Mouse (Mus musculus) forebrain, embryonic 16.5 days (tissue): ENCODE results near the gene Abcg8. TPM values are rescaled to one million over a fixed set of nuclear protein-coding genes. Genes with fewer than 3 reads are reported as not detected.

ENCODE experiments used
- ATAC-seq: fragments of 200-750 bp; cut with Nextera tagmentation; 2 replicates; pipeline ENCODE4 v1.8.0; 2017; ENCODE audit warnings: mild to moderate bottlenecking, moderate library complexity
- H3K27ac ChIP-seq: fragments of 300-500 bp; sonication (generic); 2 replicates; pipeline ENCODE4 v1.5.1; 2014; ENCODE audit warnings: low read length, control low read depth
- H3K27me3 ChIP-seq: fragments of 300-500 bp; sonication (generic); replicated peaks from 2 replicates; pipeline ENCODE4 v1.6.1; 2014; ENCODE audit warnings: low read length; ENCODE audit not compliant: control insufficient read depth, insufficient read depth
- H3K36me3 ChIP-seq: fragments of 300-500 bp; sonication (generic); 2 replicates; pipeline ENCODE4 v1.6.1; 2014; ENCODE audit not compliant: control insufficient read depth, insufficient read depth
- H3K4me1 ChIP-seq: fragments of 300-500 bp; sonication (generic); replicated peaks from 2 replicates; pipeline ENCODE4 v1.6.1; 2014; ENCODE audit warnings: low read length; ENCODE audit not compliant: control insufficient read depth, insufficient read depth
- H3K4me2 ChIP-seq: fragments of 300-500 bp; sonication (generic); 2 replicates; pipeline ENCODE4 v1.6.1; 2014; ENCODE audit warnings: mild to moderate bottlenecking, low read length, control low read depth
- H3K4me3 ChIP-seq: fragments of 300-500 bp; sonication (generic); replicated peaks from 2 replicates; pipeline ENCODE4 v1.5.1; 2014; ENCODE audit warnings: mild to moderate bottlenecking, low read length, control low read depth
- H3K9ac ChIP-seq: fragments of 300-500 bp; sonication (generic); replicated peaks from 2 replicates; pipeline ENCODE4 v1.6.1; 2014; ENCODE audit warnings: low read depth, low read length, control low read depth
- H3K9me3 ChIP-seq: fragments of 300-500 bp; sonication (generic); 2 replicates; pipeline ENCODE4 v1.6.1; 2016; ENCODE audit warnings: low read length; ENCODE audit not compliant: control insufficient read depth
- WGBS: fragments of 180-500 bp; shearing (Covaris S2); extraction: QIAGEN DNeasy Blood & Tissue Kit; methylation state at CpG from one replicate; pipeline ENCODE4 v1.1.7; 2014; 5-methylcytosine and 5-hydroxymethylcytosine counted together
- polyA plus RNA-seq: library from polyadenylated mRNA; unstranded; fragments of >200 nt; fragmentation: Nextera tagmentation; extraction: Ambion mirVana; gene quantifications from 2 replicates; pipeline ENCODE4 v1.2.1, GENCODE M21; 2015

Abcg8 gene
- polyA plus RNA-seq, 1 experiment from 2014 or later, result not detected

DNA sequence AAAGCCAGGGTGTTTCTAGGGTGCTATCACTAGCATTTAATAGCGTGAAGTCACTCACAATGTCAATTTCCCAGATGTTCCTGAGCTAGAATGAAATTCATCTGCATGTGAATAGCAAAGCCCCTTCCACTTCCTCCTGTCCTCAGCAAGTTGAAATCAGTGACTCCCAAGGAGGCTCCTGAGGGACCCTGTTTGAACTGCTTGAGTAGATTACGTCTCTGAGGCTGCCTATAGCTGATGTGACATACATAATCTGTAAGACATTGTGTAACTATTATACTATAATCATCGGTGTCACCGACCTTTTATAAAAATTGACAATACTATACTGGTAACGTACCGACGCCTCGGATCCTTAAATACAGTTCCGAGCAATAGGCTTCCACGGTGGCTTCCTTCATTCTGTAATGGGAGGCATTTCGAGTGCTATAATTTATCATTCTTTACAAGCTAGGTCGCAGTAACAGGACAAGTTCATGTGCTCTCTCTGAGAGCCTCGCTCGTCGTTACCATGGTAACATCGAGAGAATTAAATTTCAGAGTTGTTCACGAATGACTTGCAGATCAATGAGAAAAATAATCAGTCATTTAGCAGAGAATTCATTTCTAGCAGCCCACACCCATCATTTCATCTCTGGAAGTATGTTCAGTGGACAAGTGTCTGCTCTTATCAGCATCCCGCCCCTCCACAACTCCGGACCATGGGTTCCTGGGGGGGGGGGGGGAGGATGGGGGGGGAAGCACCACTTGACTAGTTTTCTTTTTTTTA is 19.3 kb upstream of the Abcg8 start:
- H3K4me2 ChIP-seq, result no peak overlapping the region
- H3K9me3 ChIP-seq, result no peaks in the 10 kb centered on the region
- H3K4me1 ChIP-seq, result no peaks in the 10 kb centered on the region; the same call in 1 of the 2 replicates
- ATAC-seq, result peak; percentile 58; the same call in 1 of the 2 replicates
- WGBS, result 68% methylated on average over 19 of the region's 19 CpGs
- H3K36me3 ChIP-seq, result no peaks in the 10 kb centered on the region
- no peak overlapping the region for H3K9ac ChIP-seq
- H3K27me3 ChIP-seq, result no peaks in the 10 kb centered on the region
- no peak overlapping the region for H3K4me3 ChIP-seq
- H3K27ac ChIP-seq, result peak overlapping the region; percentile 5; the same call in 1 of the 2 replicates

DNA sequence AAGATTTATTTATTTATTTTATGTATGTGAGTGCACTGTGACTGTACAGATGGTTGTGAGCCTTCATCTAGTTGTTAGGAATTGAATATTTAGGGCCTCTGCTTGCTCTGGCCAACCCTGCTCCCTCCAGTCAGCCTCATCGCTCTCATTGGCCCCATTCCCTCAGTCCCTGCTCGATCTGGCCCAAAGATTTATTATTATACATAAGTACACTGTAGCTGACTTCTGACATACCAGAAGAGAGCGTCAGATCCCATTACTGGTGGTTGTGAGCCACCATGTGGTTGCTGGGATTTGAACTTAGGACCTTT is 18.7 kb upstream of the Abcg8 start:
- no peaks in the 10 kb centered on the region for H3K36me3 ChIP-seq
- H3K4me1 ChIP-seq, result no peaks in the 10 kb centered on the region; the same call in 1 of the 2 replicates
- H3K4me3 ChIP-seq, result no peak overlapping the region
- no peaks in the 10 kb centered on the region for H3K27me3 ChIP-seq
- H3K27ac ChIP-seq, result no peak overlapping the region
- ATAC-seq, result no peak
- no peak overlapping the region for H3K4me2 ChIP-seq
- H3K9me3 ChIP-seq, result no peaks in the 10 kb centered on the region
- WGBS, result 82% methylated on average over 3 of the region's 3 CpGs
- H3K9ac ChIP-seq, result no peak overlapping the region

DNA sequence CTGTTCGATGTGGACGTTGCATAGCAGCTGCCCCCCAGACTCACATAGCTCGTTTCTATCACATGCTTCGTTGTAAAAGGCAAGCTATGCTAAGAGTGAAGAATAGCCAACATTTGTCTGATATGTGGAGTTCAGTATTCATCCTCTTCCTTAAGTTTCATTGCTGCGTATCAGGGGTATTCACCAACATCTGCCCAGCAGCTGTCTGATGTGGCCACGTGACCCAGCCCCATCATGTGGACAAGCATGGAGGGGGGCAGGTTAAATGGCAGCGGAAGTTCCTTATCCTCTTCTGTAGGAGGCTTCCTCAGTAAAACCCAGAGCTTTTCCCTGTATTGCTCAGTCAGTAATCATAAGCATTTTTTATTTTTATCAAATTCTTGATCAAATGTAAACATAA is 18.3 kb upstream of the Abcg8 start:
- H3K4me2 ChIP-seq, result no peak overlapping the region
- no peaks in the 10 kb centered on the region for H3K36me3 ChIP-seq
- H3K27ac ChIP-seq, result no peak overlapping the region
- H3K27me3 ChIP-seq, result no peaks in the 10 kb centered on the region
- no peak overlapping the region for H3K4me3 ChIP-seq
- H3K9me3 ChIP-seq, result no peaks in the 10 kb centered on the region
- 85% methylated on average over 7 of the region's 7 CpGs for WGBS
- no peaks in the 10 kb centered on the region; the same call in 1 of the 2 replicates for H3K4me1 ChIP-seq
- no peak overlapping the region for H3K9ac ChIP-seq
- ATAC-seq, result no peak

DNA sequence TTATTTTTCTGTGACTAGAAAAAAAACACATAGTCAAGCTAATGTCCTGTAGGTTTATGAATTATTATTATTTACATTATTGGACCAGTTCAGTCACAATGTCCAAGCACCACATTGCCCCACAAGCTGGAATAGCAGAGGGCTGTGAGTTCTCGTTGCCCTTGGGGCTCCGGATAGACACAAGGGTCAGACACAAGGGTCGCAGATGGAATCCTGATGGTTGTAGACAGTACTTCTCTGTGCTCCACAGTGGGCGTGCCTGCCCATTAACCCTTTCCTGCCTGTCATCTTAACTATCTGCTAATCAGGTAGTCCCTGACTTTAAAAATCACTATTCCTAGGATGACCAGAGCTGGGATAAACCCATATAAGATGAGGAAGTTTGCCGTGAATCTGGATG is 17.9 kb upstream of the Abcg8 start:
- Histone ChIP-seq H3K27ac (no peak overlapping the region), H3K27me3 (no peaks in the 10 kb centered on the region), H3K4me1 (no peaks in the 10 kb centered on the region; the same call in 1 of the 2 replicates), H3K4me2 (no peak overlapping the region), H3K9me3 (no peaks in the 10 kb centered on the region), H3K9ac (no peak overlapping the region), H3K4me3 (no peak overlapping the region), H3K36me3 (no peaks in the 10 kb centered on the region)
- ATAC-seq, result no peak
- 57% methylated on average over 5 of the region's 5 CpGs for WGBS

DNA sequence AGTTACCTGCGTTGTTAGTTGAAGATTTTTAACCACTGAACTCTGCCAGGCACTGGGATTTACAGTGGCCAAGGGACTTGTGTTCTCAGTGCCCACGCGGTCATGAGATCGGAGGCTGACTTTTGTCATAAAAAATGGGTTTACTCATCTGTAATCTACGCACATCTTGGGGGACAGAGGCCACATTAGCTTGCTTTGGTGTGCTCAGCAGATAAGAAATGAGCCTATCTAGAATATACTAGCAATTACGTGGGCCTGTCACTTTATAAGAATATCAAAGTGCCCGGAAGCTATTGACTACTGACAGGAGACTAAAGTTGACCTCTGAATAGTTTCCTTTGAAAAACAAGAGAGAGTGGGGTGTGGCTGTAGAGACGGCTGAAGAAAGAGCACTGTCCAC is 17.2 kb upstream of the Abcg8 start:
- Histone ChIP-seq H3K4me2 (no peak overlapping the region), H3K4me1 (no peaks in the 10 kb centered on the region; the same call in 1 of the 2 replicates), H3K4me3 (no peak overlapping the region), H3K9ac (no peak overlapping the region), H3K27ac (no peak overlapping the region), H3K27me3 (no peaks in the 10 kb centered on the region), H3K36me3 (no peaks in the 10 kb centered on the region), H3K9me3 (no peaks in the 10 kb centered on the region)
- WGBS, result 79% methylated on average over 8 of the region's 8 CpGs
- no peak for ATAC-seq

DNA sequence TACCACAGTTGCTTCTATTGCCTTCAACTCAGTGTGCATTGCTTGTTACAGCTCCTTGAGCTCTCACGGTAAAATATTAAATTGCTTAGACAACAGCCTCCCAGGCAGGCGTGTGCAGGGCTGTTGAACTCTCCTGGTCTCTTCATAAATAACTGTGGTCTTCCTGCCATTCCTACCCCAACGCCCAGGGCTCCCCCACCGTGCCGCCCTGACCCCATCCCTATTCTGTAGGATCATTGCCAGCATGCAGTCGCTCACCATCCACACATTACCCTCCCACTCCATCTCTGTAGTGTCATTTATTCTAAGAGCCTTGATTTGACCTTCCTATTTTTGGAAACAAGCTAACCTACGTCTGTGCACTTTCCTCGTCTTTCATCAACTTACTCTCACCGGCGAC is 11.0 kb upstream of the Abcg8 start:
- WGBS, result 69% methylated on average over 10 of the region's 10 CpGs
- no peak overlapping the region for H3K9ac ChIP-seq
- no peak overlapping the region for H3K27ac ChIP-seq
- H3K27me3 ChIP-seq, result no peaks in the 10 kb centered on the region
- no peak overlapping the region for H3K4me2 ChIP-seq
- no peaks in the 10 kb centered on the region for H3K36me3 ChIP-seq
- no peak for ATAC-seq
- H3K9me3 ChIP-seq, result no peaks in the 10 kb centered on the region
- H3K4me3 ChIP-seq, result no peak overlapping the region
- no peaks in the 10 kb centered on the region for H3K4me1 ChIP-seq

DNA sequence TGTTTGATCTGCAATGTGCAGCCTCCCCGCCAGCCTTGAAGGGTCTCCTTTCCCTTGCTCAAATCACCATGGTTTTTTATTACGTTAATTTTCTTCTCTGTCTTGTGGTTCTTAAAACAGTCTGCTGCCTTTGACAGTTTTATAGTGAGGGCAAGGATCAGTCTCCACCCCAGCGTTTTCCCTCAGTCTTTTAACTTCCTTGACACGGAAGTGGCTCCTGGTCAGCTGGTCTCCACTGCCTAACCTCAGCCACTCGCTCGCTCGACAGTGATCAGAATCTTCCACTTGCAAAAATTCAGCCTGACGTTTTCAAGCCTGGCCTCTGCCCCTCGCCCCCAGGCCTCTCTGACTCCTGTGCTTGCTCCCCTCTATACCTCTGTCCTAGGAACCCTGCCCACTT is 10.4 kb upstream of the Abcg8 start:
- Histone ChIP-seq H3K27ac (no peak overlapping the region), H3K27me3 (no peaks in the 10 kb centered on the region), H3K4me3 (no peak overlapping the region), H3K4me1 (no peaks in the 10 kb centered on the region), H3K9me3 (no peaks in the 10 kb centered on the region), H3K36me3 (no peaks in the 10 kb centered on the region), H3K4me2 (no peak overlapping the region), H3K9ac (no peak overlapping the region)
- no peak for ATAC-seq
- 59% methylated on average over 9 of the region's 9 CpGs for whole genome bisulfite sequencing

DNA sequence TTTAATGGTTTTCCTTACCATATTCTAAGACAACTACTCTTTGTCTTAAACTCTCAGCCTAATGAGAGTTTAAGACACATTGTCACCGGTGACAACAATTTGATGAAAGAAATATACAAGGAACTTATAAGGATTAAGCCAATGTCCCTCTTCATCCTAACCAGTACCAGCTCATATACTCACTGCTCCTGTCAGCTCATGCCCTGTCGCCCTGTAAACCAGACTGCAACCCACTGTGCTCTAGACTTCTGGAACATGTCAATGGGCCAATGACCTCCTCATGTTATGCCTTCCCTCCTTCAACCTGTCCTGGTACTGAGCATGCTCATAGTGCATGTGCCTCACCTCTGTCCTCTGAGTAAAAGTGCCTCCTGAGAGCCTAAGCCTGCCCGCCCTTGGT is 8.3 kb upstream of the Abcg8 start:
- Histone ChIP-seq H3K27me3 (no peaks in the 10 kb centered on the region), H3K4me2 (no peak overlapping the region), H3K36me3 (no peaks in the 10 kb centered on the region), H3K4me3 (no peak overlapping the region), H3K27ac (no peak overlapping the region), H3K9me3 (no peaks in the 10 kb centered on the region), H3K4me1 (no peaks in the 10 kb centered on the region), H3K9ac (no peak overlapping the region)
- ATAC-seq, result no peak
- 94% methylated on average over 3 of the region's 3 CpGs for WGBS

DNA sequence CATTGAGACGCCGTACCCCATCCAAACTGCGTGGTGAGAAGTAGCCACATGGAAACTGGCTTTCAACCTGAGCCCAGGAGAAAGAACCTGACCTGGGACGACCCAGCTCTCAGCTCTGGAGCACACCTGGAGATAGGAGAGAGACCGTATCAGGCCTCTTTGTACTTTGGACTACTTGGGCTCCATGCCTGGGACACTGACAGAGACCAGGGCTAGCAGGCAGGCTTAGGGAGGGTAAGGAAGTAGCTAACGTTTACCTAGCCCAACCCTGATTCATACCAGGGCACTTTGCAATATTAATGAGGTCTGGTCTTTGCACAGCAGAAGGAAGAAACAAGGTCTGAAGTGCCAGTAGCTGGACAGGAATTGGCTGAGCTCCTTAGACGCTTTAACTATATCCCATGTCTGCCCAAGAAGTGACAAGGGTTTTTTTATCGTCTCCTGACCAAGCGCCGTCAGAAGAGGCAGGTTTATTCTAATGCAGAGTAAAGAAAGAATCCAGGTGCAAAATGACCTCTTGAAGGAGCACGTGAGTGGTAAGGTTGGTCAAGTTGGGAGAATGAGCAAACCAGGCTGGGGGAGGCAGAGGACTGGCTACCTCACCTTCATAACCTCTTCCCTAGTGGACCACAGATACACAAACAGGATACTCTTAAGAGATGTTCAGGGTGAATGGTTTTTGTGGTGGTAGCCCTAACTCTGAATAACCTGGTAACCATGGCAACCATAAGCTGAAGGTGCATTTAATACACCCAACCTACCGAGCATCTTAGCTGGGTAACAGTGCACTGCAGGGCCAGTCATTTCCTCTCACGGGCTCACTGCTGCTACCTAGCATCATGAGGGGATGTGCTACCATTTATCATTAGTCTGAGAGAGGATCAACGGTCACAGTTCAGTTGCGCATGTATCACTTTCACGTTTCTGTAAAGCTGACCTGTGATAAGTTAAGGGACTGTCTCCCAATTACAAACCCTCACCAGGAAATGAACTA is 3.4 kb upstream of the Abcg8 start:
- Histone ChIP-seq H3K27ac (no peak overlapping the region), H3K4me1 (peaks cover 7% of the 10 kb centered on the region), H3K9me3 (no peaks in the 10 kb centered on the region), H3K4me2 (no peak overlapping the region), H3K27me3 (peaks cover 11% of the 10 kb centered on the region), H3K9ac (no peak overlapping the region), H3K36me3 (no peaks in the 10 kb centered on the region), H3K4me3 (no peak overlapping the region)
- ATAC-seq, result no peak
- WGBS, result 78% methylated on average over 16 of the region's 16 CpGs
